Comparison of ENCODE assay signal across 33 mouse cellular contexts in genomic region chr5:107814651-107815050, GRCm38 (mm10). TPM values are rescaled to one million over a fixed set of nuclear protein-coding genes. Genes with fewer than 3 reads are reported as not detected.
DNase-seq lines count a peak whose midpoint lies in the region; ATAC-seq and TF ChIP-seq lines count a peak whose summit lies in the region.
"Had no signal": no experiment of that assay in that cellular context is flagged by ENCODE, and none has a peak within 500 bp of the region (broad histone marks: within the 10 kb centered on the region; RNA-seq: fewer than 3 reads in every experiment).

No protein-coding gene starts in this region.

- no peaks in the 10 kb centered on the region for H3K9me3 ChIP-seq in heart, embryonic 13.5 days
- no peaks in the 10 kb centered on the region for H3K9me3 ChIP-seq in heart, postnatal 0 days (replicated peaks; ENCODE audit: control insufficient read depth, low read length)
- H3K9me3 ChIP-seq in heart, embryonic 10.5 days: no peaks in the 10 kb centered on the region
- H3K9me3 ChIP-seq: forebrain, embryonic 10.5 days; forebrain, embryonic 13.5 days; G1E had no signal

- ATAC-seq in heart, embryonic 13.5 days (ENCODE audit: extremely low read depth, insufficient number of reproducible peaks, low FRiP score, low TSS enrichment): no peak
- ATAC-seq in heart, postnatal 0 days (ENCODE audit: insufficient read depth, low read depth): peak; percentile 33; the same call in 1 of the 2 replicates
- ATAC-seq: activated CD4-positive, CD25-positive, alpha-beta regulatory T cell, adult 4 months; forebrain, embryonic 13.5 days; forebrain, postnatal 0 days; hindbrain, postnatal 0 days; inflammation-experienced regulatory T-cells, adult 6 months; intestine, embryonic 16.5 days; Patski had no signal

- no peak overlapping the region for H3K4me3 ChIP-seq in heart, embryonic 13.5 days
- H3K4me3 ChIP-seq in heart, postnatal 0 days (ENCODE audit: low read depth, low read length): no peak overlapping the region
- H3K4me3 ChIP-seq in heart, embryonic 10.5 days: no peak overlapping the region
- H3K4me3 ChIP-seq in layer of hippocampus, adult 2 months: no peak overlapping the region
- H3K4me3 ChIP-seq: forebrain, embryonic 10.5 days; forebrain, embryonic 13.5 days; gastrocnemius, adult 2 months had no signal

- no peak for TF ChIP-seq EP300 in heart, postnatal 0 days (IDR thresholded peaks at IDR 0.05; ENCODE audit: low read depth)

- 48% methylated on average over 2 of the region's 2 CpGs for WGBS in heart, embryonic 13.5 days
- 35% methylated on average over 2 of the region's 2 CpGs for WGBS in heart, postnatal 0 days
- WGBS in heart, embryonic 10.5 days: 67% methylated on average over 2 of the region's 2 CpGs

- H3K4me2 ChIP-seq in heart, embryonic 13.5 days: no peak overlapping the region
- H3K4me2 ChIP-seq in heart, postnatal 0 days (ENCODE audit: low read depth, low read length): no peak overlapping the region
- H3K4me2 ChIP-seq: forebrain, embryonic 13.5 days; heart, embryonic 11.5 days; hindbrain, embryonic 14.5 days had no signal

- no peak overlapping the region for H3K9ac ChIP-seq in heart, embryonic 13.5 days
- no peak overlapping the region for H3K9ac ChIP-seq in heart, postnatal 0 days (replicated peaks; ENCODE audit: low read depth, low read length)
- H3K9ac ChIP-seq: forebrain, embryonic 13.5 days; forebrain, postnatal 0 days; hindbrain, embryonic 14.5 days had no signal

- no peaks in the 10 kb centered on the region for H3K27me3 ChIP-seq in heart, embryonic 13.5 days (replicated peaks)
- no peaks in the 10 kb centered on the region for H3K27me3 ChIP-seq in heart, postnatal 0 days (ENCODE audit: control insufficient read depth, insufficient read depth, low read length)
- no peaks in the 10 kb centered on the region for H3K27me3 ChIP-seq in heart, embryonic 10.5 days (ENCODE audit: insufficient read depth, poor library complexity, severe bottlenecking)
- H3K27me3 ChIP-seq: forebrain, embryonic 13.5 days; Patski had no signal

- DNase-seq in heart, adult 11 months: peak; percentile 29
- no peak for DNase-seq in heart, adult 18-20 months
- DNase-seq in heart, postnatal 4 days: no peak
- peak; percentile 34 for DNase-seq in heart, postnatal 0 days (ENCODE audit: low spot score)
- DNase-seq in heart, embryonic 10.5 days (ENCODE audit: low spot score): no peak
- peak; percentile 38 for DNase-seq in testis, postnatal 14 days (ENCODE audit: low spot score)
- no peak for DNase-seq in layer of hippocampus, adult 2 months (ENCODE audit: low spot score in 2 of 2)
- DNase-seq: adrenal gland, adult 8-10 months; adrenal gland, postnatal 25 days; cerebellum, adult 18-20 months; cerebellum, adult 9-10 months; cerebellum, postnatal 14 days; forebrain, postnatal 0 days; gastrocnemius, adult 2 months; gastrocnemius, postnatal 14 days; heart, postnatal 36 days; kidney, adult 18-20 months; kidney, adult 9 months had no signal

- peaks cover 9% of the 10 kb centered on the region for H3K4me1 ChIP-seq in heart, embryonic 13.5 days
- H3K4me1 ChIP-seq in heart, postnatal 0 days (ENCODE audit: control insufficient read depth, insufficient read depth): peaks cover 3% of the 10 kb centered on the region; the same call in 1 of the 2 replicates
- H3K4me1 ChIP-seq in heart, embryonic 10.5 days: no peaks in the 10 kb centered on the region
- H3K4me1 ChIP-seq: forebrain, embryonic 10.5 days; forebrain, embryonic 13.5 days had no signal

- no peak for TF ChIP-seq CTCF in heart, postnatal 0 days (IDR thresholded peaks at IDR 0.05; ENCODE audit: low read depth)
- TF ChIP-seq CTCF in layer of hippocampus, adult 2 months (conservative IDR thresholded peaks at IDR 0.05): no peak

- peaks cover 77% of the 10 kb centered on the region for H3K36me3 ChIP-seq in heart, embryonic 13.5 days
- H3K36me3 ChIP-seq in heart, postnatal 0 days (replicated peaks; ENCODE audit: control insufficient read depth, insufficient read depth, low read length): peaks cover 56% of the 10 kb centered on the region
- peaks cover 58% of the 10 kb centered on the region for H3K36me3 ChIP-seq in heart, embryonic 10.5 days

- peak overlapping the region; percentile 70 for H3K27ac ChIP-seq in heart, embryonic 13.5 days (replicated peaks)
- H3K27ac ChIP-seq in heart, postnatal 0 days (ENCODE audit: low read depth): peak overlapping the region; percentile 72
- no peak overlapping the region for H3K27ac ChIP-seq in heart, embryonic 10.5 days
- H3K27ac ChIP-seq in layer of hippocampus, adult 2 months: no peak overlapping the region
- H3K27ac ChIP-seq: forebrain, embryonic 10.5 days; forebrain, embryonic 13.5 days; gastrocnemius, adult 2 months; hindbrain, embryonic 14.5 days; hindbrain, postnatal 0 days had no signal

RNA-seq across cellular contexts. Expression of gene Ube2d2b, which starts 15.2 kb away (rescaled TPM):
- not detected for total RNA-seq in heart, adult 18-20 months (2021)
- 0.13 and 0.20 TPM in 2 replicates for polyA plus RNA-seq in heart, embryonic 13.5 days (2015; fragmentation: Nextera tagmentation; extraction: Ambion mirVana)
- not detected for total RNA-seq in heart, postnatal 4 days (2021)
- not detected in 2 replicates for total RNA-seq in heart, postnatal 0 days (2014; rRNA removed; ENCODE audit: low replicate concordance)
- not detected in 2 replicates for polyA plus RNA-seq in heart, postnatal 0 days (2015; fragmentation: Nextera tagmentation; extraction: Ambion mirVana)
- polyA plus RNA-seq in heart, embryonic 10.5 days (2016; fragmentation: Nextera tagmentation; extraction: Ambion mirVana): 0.20 and 0.25 TPM in 2 replicates
- not detected for total RNA-seq in layer of hippocampus, adult 2 months (2021)
- total RNA-seq: adrenal gland, adult 8-10 months; adrenal gland, postnatal 25 days; forebrain, postnatal 0 days; gastrocnemius, adult 2 months; gastrocnemius, postnatal 14 days; gastrocnemius, postnatal 4 days; heart, postnatal 36 days; hindbrain, postnatal 0 days had no signal
- polyA plus RNA-seq: brain, embryonic 14.5 days; embryonic facial prominence, embryonic 14.5 days; forebrain, postnatal 0 days; frontal cortex, adult 2 months; G1E; inflammation-experienced regulatory T-cells, adult 6 months; Patski had no signal

Comparison
In these comparisons a context has a peak if more than half of its experiments do, and no peak if none do; other contexts are left out.
1. DNase-seq: peak in heart, adult 11 months (single experiment), heart, postnatal 0 days (single experiment) and testis, postnatal 14 days (single experiment); none in heart, adult 18-20 months (0 of 2), heart, postnatal 4 days (single experiment), heart, embryonic 10.5 days (single experiment) and layer of hippocampus, adult 2 months (0 of 2).
2. H3K27ac ChIP-seq: peak in heart, embryonic 13.5 days (single experiment) and heart, postnatal 0 days (single experiment); none in heart, embryonic 10.5 days (single experiment) and layer of hippocampus, adult 2 months (single experiment).